Mouse (Mus musculus): ENCODE results near the gene Stap1. TPM values are rescaled to one million over a fixed set of nuclear protein-coding genes. Genes with fewer than 3 reads are reported as not detected.

The Stap1 gene
- polyA plus RNA-seq (2015; fragmentation: Nextera tagmentation; extraction: Ambion mirVana): 0.63 and 0.94 TPM in 2 replicates

DNA sequence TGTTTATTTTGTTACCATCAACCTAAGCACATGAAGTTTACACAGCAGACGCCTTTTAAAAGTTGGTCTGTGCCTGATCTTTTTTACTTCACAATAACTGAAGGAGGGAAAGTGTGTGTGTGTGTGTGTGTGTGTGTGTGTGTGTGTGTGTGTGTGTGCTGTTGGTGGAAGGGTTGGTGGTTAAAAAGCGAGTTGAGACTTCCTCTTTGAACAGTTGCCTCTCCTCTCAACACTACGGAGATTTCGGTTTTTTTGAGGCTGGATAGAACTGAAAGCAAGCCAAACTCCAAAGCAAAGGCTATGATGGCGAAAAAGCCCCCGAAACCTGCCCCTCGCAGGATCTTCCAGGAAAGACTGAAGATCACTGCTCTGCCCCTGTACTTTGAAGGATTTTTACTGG lies at the start of gene Stap1:
Gene Stap1 (plus strand): TSS at position 209 of the 400 bp plus-strand sequence.
- H3K27me3 ChIP-seq: no peaks in the 10 kb centered on the region
- WGBS: 72% methylated on average over 7 of the region's 7 CpGs
- no peak within 1 kb of the TSS for H3K27ac ChIP-seq
- no peaks in the 10 kb centered on the region for H3K36me3 ChIP-seq
- peaks cover 6% of the 10 kb centered on the region; the same call in 1 of the 2 replicates for H3K4me1 ChIP-seq
- H3K9me3 ChIP-seq: no peaks in the 10 kb centered on the region
- H3K4me3 ChIP-seq: no peak within 1 kb of the TSS
- no peak for ATAC-seq (ENCODE audit: insufficient number of reproducible peaks, low FRiP score, low TSS enrichment, low read depth)
- no peak within 1 kb of the TSS for H3K4me2 ChIP-seq
- no peak within 1 kb of the TSS for H3K9ac ChIP-seq

DNA sequence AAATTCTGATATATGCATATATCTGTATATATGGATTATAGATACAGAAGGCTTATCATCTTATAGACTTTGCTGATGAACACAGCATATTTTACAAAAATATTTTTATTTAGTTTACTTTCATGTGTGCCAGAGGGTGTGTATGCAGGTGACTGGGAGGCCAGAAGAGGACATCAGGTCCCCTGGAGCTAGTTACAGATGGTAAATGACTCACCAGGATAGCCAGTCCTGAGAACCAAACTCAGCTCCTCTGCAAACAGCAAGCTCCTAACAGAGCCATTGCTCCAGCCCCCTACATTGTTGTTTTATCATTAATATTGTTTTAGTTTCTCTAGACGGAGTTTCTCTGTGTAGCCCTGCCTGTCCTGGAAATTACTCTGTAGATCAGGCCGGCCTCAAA lies 41.7 kb upstream of the Stap1 start:
- H3K36me3 ChIP-seq: peaks cover 34% of the 10 kb centered on the region
- H3K27ac ChIP-seq: no peak overlapping the region
- H3K9ac ChIP-seq: no peak overlapping the region
- no peaks in the 10 kb centered on the region for H3K4me1 ChIP-seq
- H3K27me3 ChIP-seq: no peaks in the 10 kb centered on the region
- H3K4me2 ChIP-seq: no peak overlapping the region
- 85% methylated on average over 2 of the region's 2 CpGs for WGBS
- no peaks in the 10 kb centered on the region for H3K9me3 ChIP-seq
- H3K4me3 ChIP-seq: no peak overlapping the region
- ATAC-seq (ENCODE audit: insufficient number of reproducible peaks, low FRiP score, low TSS enrichment, low read depth): no peak

DNA sequence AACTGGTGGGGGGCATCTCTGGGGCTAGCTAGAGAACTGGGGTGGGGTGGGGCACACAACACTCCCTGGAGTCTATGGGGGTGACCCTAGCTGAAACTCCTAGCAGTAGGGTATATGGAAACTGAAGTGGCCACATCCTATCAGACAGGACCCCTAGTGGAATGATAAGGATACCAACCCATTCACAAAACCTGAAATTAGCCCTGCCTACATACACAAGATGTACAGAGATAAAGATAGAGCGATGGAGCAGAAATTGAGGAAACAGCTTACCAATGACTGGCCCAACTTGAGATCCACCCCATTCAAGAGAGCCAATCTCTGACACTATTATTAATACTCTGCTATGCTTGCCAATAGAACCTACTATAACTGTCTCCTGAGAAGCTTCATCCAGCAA lies 8.0 kb upstream of the Stap1 start:
- Histone ChIP-seq H3K4me1 (peaks cover 17% of the 10 kb centered on the region; the same call in 1 of the 2 replicates), H3K4me2 (0 out of 2 replicates have a peak overlapping the region, but pooled peaks have one; percentile 12), H3K36me3 (no peaks in the 10 kb centered on the region), H3K9ac (no peak overlapping the region), H3K27me3 (no peaks in the 10 kb centered on the region), H3K4me3 (no peak overlapping the region), H3K27ac (no peak overlapping the region), H3K9me3 (no peaks in the 10 kb centered on the region)
- ATAC-seq (ENCODE audit: insufficient number of reproducible peaks, low FRiP score, low TSS enrichment, low read depth): no peak
- WGBS: 93% methylated on average over 1 of the region's 1 CpGs

DNA sequence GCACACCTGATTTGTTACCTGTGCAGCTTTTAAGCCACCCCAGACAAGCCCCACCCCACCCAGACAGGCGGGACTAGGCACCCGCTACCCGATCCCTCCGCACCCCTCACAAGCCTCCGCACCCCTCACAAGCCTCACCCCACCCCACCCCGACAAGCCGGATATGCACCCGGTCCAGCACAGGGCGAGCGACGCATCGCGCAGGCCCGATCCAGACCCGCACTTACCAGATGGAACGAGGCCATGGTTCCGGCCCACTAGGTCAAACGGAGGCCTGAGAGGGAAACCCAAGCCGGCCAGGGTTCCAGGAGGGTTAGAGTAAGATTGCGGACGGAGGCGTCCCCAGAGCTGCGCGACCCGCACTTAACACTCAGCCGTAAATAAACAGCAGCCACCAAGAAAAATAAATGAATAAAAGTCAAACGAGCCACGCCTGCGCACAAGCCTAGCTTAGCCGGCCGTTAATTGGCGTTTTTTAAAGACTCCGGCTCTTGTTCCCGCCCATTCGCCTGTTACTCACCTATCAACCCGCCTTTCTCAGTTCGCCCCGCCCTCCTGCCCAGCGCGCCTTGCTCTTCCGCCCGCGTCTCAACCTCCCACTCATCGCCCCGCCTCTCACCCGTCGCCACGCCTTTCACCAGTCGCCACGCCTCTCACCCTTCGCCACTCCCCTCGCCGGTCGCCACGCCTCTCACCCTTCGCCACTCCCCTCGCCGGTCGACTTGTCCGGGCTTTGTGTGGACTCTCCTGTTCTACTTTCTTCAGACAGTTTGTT lies 6.3 kb upstream of the Stap1 start, which contains the start of gene Cenpc1:
Gene Cenpc1 (minus strand): TSS at position 483 of the 775 bp plus-strand sequence.
- peak within 1 kb of the TSS; percentile 72 for H3K4me2 ChIP-seq
- under 1% methylated on average over 60 of the region's 60 CpGs for WGBS

DNA sequence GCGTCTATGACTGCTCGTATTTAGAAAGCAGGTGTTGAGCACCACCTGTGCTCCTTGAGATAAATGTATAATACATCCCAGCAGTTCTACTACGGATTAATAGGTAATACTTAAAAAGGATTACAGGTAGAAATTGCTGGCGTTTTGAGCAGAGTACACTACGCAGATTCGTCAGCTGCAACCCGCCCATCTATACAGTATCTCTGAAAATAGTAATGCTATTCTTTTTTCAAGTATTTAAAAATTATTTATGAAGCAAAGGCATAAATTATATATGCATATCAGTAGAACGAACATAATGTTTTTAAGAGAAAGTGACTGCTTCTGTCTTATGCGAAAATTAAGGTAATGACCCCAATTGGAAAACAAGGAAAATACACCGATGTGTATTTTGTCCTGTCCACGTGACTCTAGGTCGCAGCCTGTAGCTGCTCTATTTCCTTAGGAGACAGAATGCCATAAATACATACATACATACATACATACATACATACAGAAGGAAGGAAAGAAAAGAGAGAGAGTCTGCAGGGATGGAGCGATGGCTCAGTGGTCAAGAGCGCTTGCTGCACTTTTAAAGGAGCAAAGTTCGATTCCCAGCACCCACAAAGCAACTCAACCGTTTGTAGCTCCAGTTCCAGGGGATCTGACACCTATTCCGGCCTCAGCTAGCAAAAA lies 5.5 kb upstream of the Stap1 start:
- Histone ChIP-seq H3K4me1 (peaks cover 17% of the 10 kb centered on the region; the same call in 1 of the 2 replicates), H3K4me2 (peak overlapping the region; percentile 72), H3K27me3 (no peaks in the 10 kb centered on the region), H3K9me3 (no peaks in the 10 kb centered on the region), H3K36me3 (no peaks in the 10 kb centered on the region), H3K27ac (peak overlapping the region; percentile 74), H3K9ac (no peak overlapping the region), H3K4me3 (peak overlapping the region; percentile 76)
- peak; percentile 46 for ATAC-seq (ENCODE audit: insufficient number of reproducible peaks, low FRiP score, low TSS enrichment, low read depth)
- WGBS: under 1% methylated on average over 17 of the region's 17 CpGs

More for the DNA sequence above, 6.3 kb upstream of the Stap1 start, which contains the start of gene Cenpc1:
- Histone ChIP-seq H3K9ac (peak within 1 kb of the TSS; percentile 67), H3K36me3 (no peaks in the 10 kb centered on the region), H3K4me1 (peaks cover 17% of the 10 kb centered on the region; the same call in 1 of the 2 replicates), H3K27ac (peak within 1 kb of the TSS; percentile 94), H3K27me3 (no peaks in the 10 kb centered on the region), H3K9me3 (no peaks in the 10 kb centered on the region), H3K4me3 (peak within 1 kb of the TSS; percentile 76)
- peak; percentile 98 for ATAC-seq (ENCODE audit: insufficient number of reproducible peaks, low FRiP score, low TSS enrichment, low read depth)

DNA sequence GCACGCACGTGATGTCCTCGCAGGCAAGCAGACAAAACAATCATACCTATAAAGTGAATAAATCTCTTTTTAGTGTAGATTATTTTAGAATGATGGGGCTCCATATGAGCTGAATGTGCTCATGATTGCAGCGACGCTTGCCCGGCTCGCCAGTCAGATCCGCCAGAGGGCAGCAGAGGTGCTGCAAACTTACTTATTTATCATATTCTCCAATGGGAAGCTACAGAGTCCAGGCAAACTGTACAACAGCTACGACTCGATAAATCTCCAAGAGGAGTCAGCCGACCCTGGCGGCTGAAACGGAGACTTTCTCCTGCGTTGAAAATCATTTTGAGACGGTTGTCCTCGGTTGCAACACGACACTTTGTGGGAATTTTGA lies 5.0 kb upstream of the Stap1 start:
- H3K27me3 ChIP-seq: no peaks in the 10 kb centered on the region
- no peaks in the 10 kb centered on the region for H3K9me3 ChIP-seq
- H3K9ac ChIP-seq: 0 out of 2 replicates have a peak overlapping the region, but pooled peaks have one; percentile 12
- peak overlapping the region; percentile 76 for H3K4me3 ChIP-seq
- H3K4me2 ChIP-seq: peak overlapping the region; percentile 72
- peaks cover 17% of the 10 kb centered on the region; the same call in 1 of the 2 replicates for H3K4me1 ChIP-seq
- no peaks in the 10 kb centered on the region for H3K36me3 ChIP-seq
- WGBS: under 1% methylated on average over 17 of the region's 17 CpGs
- ATAC-seq (ENCODE audit: insufficient number of reproducible peaks, low FRiP score, low TSS enrichment, low read depth): no peak
- peak overlapping the region; percentile 74 for H3K27ac ChIP-seq

DNA sequence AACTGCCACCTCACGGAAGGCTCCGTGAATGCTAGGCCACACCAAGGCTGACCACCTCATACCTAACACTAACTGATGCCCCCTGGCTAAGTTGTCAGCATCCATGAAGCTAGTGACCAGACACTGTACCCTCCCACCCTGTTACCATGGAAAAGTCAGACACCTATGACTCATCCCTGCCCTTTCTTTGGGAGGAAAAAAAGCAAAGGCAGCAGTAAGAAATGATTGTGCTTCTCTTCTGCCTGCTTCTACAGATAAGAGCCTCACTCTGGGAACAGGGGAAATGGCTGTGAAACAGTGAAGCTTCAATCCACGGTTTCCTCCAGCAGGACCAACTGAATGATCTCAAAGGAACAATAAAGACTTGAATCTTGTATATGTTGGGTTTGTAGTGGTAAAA lies 3.1 kb upstream of the Stap1 start:
- ATAC-seq (ENCODE audit: insufficient number of reproducible peaks, low FRiP score, low TSS enrichment, low read depth): no peak
- H3K9ac ChIP-seq: no peak overlapping the region
- no peaks in the 10 kb centered on the region for H3K9me3 ChIP-seq
- 73% methylated on average over 3 of the region's 3 CpGs for WGBS
- H3K4me3 ChIP-seq: no peak overlapping the region
- H3K4me1 ChIP-seq: peaks cover 15% of the 10 kb centered on the region; the same call in 1 of the 2 replicates
- H3K27ac ChIP-seq: no peak overlapping the region
- no peaks in the 10 kb centered on the region for H3K27me3 ChIP-seq
- H3K4me2 ChIP-seq: no peak overlapping the region
- H3K36me3 ChIP-seq: no peaks in the 10 kb centered on the region

DNA sequence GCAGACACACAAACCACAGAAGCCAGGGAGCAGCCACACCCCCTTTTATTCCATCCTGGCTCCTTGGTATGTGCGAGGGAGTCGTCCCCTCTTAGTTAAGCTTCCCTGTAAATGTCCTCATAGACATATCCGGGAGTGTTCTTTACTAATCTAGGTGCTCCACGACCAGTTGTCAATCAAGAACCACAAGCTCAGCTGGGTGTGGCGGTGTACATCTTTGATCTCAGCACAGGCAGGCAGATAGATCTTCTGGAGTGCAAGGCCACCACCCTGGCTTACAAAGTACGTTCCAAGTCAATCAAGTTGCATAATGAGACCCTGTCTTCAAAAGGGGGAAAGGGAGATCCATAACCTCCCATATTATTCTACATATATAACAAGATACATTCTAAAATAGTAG lies 2.4 kb upstream of the Stap1 start:
- Histone ChIP-seq H3K4me1 (peaks cover 10% of the 10 kb centered on the region; the same call in 1 of the 2 replicates), H3K27me3 (no peaks in the 10 kb centered on the region), H3K27ac (no peak overlapping the region), H3K9ac (no peak overlapping the region), H3K9me3 (no peaks in the 10 kb centered on the region), H3K36me3 (no peaks in the 10 kb centered on the region), H3K4me2 (no peak overlapping the region), H3K4me3 (no peak overlapping the region)
- 70% methylated on average over 6 of the region's 6 CpGs for WGBS
- no peak for ATAC-seq (ENCODE audit: insufficient number of reproducible peaks, low FRiP score, low TSS enrichment, low read depth)

DNA sequence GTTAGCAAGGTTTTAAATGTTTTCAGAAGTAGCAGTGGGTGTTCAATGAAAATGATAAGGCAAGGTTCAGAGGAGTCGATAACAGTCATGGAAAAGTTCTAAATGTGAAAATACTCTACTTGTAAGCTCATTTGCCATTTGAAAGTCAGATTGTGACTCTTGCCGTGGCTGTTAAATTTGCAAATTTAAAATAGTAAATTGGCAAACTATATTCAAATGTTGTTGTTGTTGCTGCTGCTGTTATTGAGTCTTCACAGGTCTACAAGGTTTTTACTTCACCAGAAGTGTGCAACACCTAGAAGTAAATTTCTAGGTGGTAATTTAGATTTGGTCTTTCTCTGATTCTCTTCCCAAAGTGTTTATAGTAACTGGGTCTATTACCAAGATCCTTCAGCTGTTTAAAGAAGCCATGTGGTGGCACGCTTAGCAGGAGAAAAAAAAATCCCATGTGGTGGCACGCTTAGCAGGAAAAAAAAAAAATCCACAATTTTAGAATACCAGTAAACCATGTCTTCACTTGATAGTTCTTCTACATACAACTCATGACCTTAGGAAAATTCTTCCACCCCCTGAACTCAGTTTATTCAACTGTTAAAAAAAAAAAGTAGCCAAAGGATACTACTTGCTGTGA lies 1.3 kb downstream of the Stap1 start:
- Histone ChIP-seq H3K36me3 (no peaks in the 10 kb centered on the region), H3K4me3 (no peak overlapping the region), H3K4me2 (no peak overlapping the region), H3K27ac (no peak overlapping the region), H3K4me1 (no peaks in the 10 kb centered on the region), H3K9me3 (no peaks in the 10 kb centered on the region), H3K27me3 (no peaks in the 10 kb centered on the region), H3K9ac (no peak overlapping the region)
- no peak for ATAC-seq (ENCODE audit: insufficient number of reproducible peaks, low FRiP score, low TSS enrichment, low read depth)
- 73% methylated on average over 4 of the region's 4 CpGs for WGBS

DNA sequence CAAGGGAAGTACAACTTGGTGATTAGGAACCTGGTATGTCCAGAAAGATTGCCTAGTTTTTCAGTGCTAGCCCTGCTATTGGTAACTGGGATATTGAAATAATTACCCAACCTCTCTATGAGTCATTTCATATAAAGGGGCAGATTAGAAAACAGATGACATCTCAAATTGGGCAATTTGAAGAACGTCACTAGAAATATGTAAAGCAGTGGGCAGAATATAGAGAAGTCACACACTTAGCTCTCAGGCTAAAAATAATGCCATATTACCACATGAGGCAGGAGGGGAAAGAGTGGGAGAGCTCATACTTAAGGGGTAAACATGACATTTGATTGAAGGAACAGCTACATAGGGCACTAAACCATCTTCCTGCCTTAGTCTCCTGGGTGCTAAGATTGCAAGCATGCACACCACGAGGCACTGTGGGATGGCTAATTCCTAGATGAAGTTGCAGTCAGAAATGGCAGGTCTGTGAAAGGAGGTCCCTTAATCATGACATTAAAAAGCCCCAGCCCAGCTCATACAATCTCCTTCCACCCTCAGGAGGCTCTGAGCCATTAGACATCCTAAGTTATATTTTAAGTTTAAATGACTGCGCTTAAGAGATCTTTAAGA lies 7.3 kb downstream of the Stap1 start:
- 78% methylated on average over 3 of the region's 3 CpGs for WGBS
- H3K9me3 ChIP-seq: no peaks in the 10 kb centered on the region
- no peaks in the 10 kb centered on the region for H3K27me3 ChIP-seq
- H3K4me1 ChIP-seq: no peaks in the 10 kb centered on the region
- H3K4me2 ChIP-seq: no peak overlapping the region
- no peak overlapping the region for H3K27ac ChIP-seq
- no peak for ATAC-seq (ENCODE audit: insufficient number of reproducible peaks, low FRiP score, low TSS enrichment, low read depth)
- H3K4me3 ChIP-seq: no peak overlapping the region
- no peak overlapping the region for H3K9ac ChIP-seq
- H3K36me3 ChIP-seq: no peaks in the 10 kb centered on the region

DNA sequence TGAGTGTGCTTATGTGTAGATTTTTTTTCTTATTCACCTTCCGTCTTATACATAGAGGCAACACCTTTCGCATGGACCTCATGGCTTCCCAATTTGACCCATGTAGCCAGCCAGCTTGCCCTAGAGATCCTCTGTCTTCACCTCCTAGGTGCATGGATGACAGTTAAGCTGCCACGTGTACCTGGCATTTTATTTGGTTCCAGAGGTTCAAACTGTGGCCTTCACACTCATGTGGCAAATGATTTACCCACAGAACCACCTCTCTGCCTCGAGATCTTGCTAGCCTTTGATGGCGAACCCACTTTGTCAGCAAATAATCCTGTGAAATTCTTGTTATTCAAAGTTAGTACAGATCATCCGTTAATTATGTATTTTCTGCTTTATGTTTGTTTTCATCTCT lies 12.4 kb downstream of the Stap1 start:
- WGBS: 78% methylated on average over 6 of the region's 6 CpGs
- no peaks in the 10 kb centered on the region for H3K27me3 ChIP-seq
- no peak overlapping the region for H3K4me2 ChIP-seq
- no peak overlapping the region for H3K4me3 ChIP-seq
- H3K9ac ChIP-seq: no peak overlapping the region
- no peak overlapping the region for H3K27ac ChIP-seq
- H3K36me3 ChIP-seq: no peaks in the 10 kb centered on the region
- no peaks in the 10 kb centered on the region for H3K4me1 ChIP-seq
- H3K9me3 ChIP-seq: no peaks in the 10 kb centered on the region
- no peak for ATAC-seq (ENCODE audit: insufficient number of reproducible peaks, low FRiP score, low TSS enrichment, low read depth)
